Mouse (Mus musculus) bone marrow, adult 2 months (tissue): ENCODE measurements at regions not wholly inside any gene's neighbourhood (a gene's known extent, or its start where the extent isn't known, plus 50 kb on each side); places are given as distances from the start of the nearest gene placed in this dataset.

Source experiments
- CTCF ChIP-seq: fragments of 200-500 bp; IDR thresholded peaks from 2 replicates; pipeline ENCODE4 v1.5.1; 2011; ENCODE audit warnings: low read length, control low read depth; ENCODE audit not compliant: control insufficient read depth, insufficient read depth
- POLR2A ChIP-seq: fragments of 200-500 bp; IDR thresholded peaks from 2 replicates; pipeline ENCODE4 v1.6.1; 2011; ENCODE audit warnings: low read depth, mild to moderate bottlenecking, control low read depth, low read length, borderline replicate concordance; ENCODE audit not compliant: control insufficient read depth

DNA sequence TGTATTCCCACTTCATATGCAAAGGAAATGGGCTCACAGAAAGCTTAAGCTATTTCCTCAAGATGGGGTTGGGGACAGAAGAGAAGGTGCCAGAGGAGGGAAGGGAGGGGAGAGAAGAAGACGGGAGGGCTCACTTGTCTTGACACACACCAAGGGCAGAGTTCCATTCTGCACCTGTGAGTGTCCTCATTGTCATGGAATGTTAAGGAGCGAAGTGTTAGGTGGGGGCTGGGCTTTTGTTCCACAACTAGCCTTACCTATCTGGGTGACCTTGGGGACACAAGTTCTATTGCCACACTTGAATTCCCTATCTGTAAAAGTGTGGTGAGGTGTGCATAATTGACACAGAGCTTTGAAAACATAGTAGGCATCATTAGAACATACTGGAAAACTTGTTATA is 192.5 kb downstream of the 4933412E24Rik start:
- TF ChIP-seq CTCF = no peak
- TF ChIP-seq POLR2A = no peak
